Mouse (Mus musculus) 3134 (cell line): ENCODE measurements around the gene Itih3.

Source experiments
- DNase-seq: peaks from one replicate; pipeline ENCODE4 v3.0.0-alpha.2; 2011; ENCODE audit warnings: low spot score; ENCODE audit not compliant: insufficient read length; ENCODE audit errors: extremely low read depth

Itih3 gene

GRCm38 (mm10) chr14:30923375-30924105 is at the start of gene Itih3:
Gene Itih3, minus strand, starts transcription at chr14:30923760.
- no peak for DNase-seq

GRCm38 (mm10) chr14:30960366-30960765 is 36.8 kb upstream of the Itih3 start:
- DNase-seq, result no peak

- no peak for DNase-seq
Observed at GRCm38 (mm10) chr14:30959031-30959430, 35.5 kb upstream of the Itih3 start.

GRCm38 (mm10) chr14:30958517-30958916 is 35.0 kb upstream of the Itih3 start:
- DNase-seq, result no peak

GRCm38 (mm10) chr14:30951154-30951825 is 27.7 kb upstream of the Itih3 start, which contains the start of gene Nek4:
Gene Nek4, plus strand, starts transcription at chr14:30951377.
- DNase-seq, result peak; percentile 93

- no peak for DNase-seq
Observed at GRCm38 (mm10) chr14:30949986-30950385, 26.4 kb upstream of the Itih3 start.

- no peak for DNase-seq
Observed at GRCm38 (mm10) chr14:30944745-30945144, 21.2 kb upstream of the Itih3 start.

GRCm38 (mm10) chr14:30943860-30944674 is 20.5 kb upstream of the Itih3 start:
- peak; percentile 49 for DNase-seq

- no peak for DNase-seq
Observed at GRCm38 (mm10) chr14:30943038-30943437, 19.5 kb upstream of the Itih3 start, which contains the start of gene Itih1. Gene Itih1, minus strand, starts transcription at chr14:30943289.

GRCm38 (mm10) chr14:30942254-30942653 is 18.7 kb upstream of the Itih3 start:
- DNase-seq, result no peak

- no peak for DNase-seq
Observed at GRCm38 (mm10) chr14:30933351-30933750, 9.8 kb upstream of the Itih3 start.

- no peak for DNase-seq
Observed at GRCm38 (mm10) chr14:30930386-30930785, 6.8 kb upstream of the Itih3 start.

GRCm38 (mm10) chr14:30925492-30925891 is 1.9 kb upstream of the Itih3 start:
- DNase-seq, result no peak

GRCm38 (mm10) chr14:30922053-30922670 is 1.4 kb downstream of the Itih3 start:
- no peak for DNase-seq

- DNase-seq, result peak; percentile 28
Observed at GRCm38 (mm10) chr14:30916516-30916915, 7.0 kb downstream of the Itih3 start.

- DNase-seq, result no peak
Observed at GRCm38 (mm10) chr14:30913404-30913803, 10.2 kb downstream of the Itih3 start.

GRCm38 (mm10) chr14:30912641-30913040 is 10.9 kb downstream of the Itih3 start:
- no peak for DNase-seq

- DNase-seq, result no peak
Observed at GRCm38 (mm10) chr14:30911141-30911540, 12.4 kb downstream of the Itih3 start.

GRCm38 (mm10) chr14:30907814-30908265 is 15.7 kb downstream of the Itih3 start:
- no peak for DNase-seq

- no peak for DNase-seq
Observed at GRCm38 (mm10) chr14:30906001-30906400, 17.6 kb downstream of the Itih3 start.

GRCm38 (mm10) chr14:30904307-30904706 is 19.3 kb downstream of the Itih3 start:
- DNase-seq, result peak; percentile 78
